Mouse (Mus musculus): ENCODE measurements around the gene Gm13119. TPM values are rescaled to one million over a fixed set of nuclear protein-coding genes. Genes with fewer than 3 reads are reported as not detected.
"Not testable (repeated sequence)": the region's sequence is repeated elsewhere in the genome, so short reads cannot be mapped to it uniquely, and the experiment has no call there.

Gene Gm13119
- polyA plus RNA-seq (2016; fragmentation: Nextera tagmentation; extraction: Ambion mirVana) = not detected in 2 replicates

DNA sequence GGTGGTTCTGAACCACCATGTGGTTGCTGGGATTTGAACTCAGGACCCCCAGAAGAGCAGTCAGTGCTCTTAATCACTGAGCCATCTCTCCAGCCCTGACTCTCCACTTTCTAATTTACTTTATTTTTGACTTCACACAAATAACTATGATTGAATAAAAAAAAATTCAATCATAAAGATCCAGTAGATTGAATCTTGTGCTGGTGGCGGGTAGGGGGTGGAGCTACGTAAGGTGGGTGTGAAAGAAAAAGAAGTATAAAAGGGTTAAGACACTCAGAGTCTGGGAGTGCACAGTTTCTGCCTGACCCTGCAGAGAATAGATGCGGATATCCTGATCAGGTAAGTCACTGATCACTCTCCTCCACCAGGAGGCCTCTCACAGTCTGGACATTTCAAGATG is at the start of gene Gm13119:
Gm13119 (plus strand) TSS at position 301 of the 400 bp plus-strand sequence.
- not testable (repeated sequence) for H3K4me3 ChIP-seq; H3K4me2 ChIP-seq (replicated peaks); H3K4me1 ChIP-seq; H3K27me3 ChIP-seq; H3K36me3 ChIP-seq; ATAC-seq (ENCODE audit: insufficient number of reproducible peaks, insufficient read depth, low FRiP score, low TSS enrichment); H3K27ac ChIP-seq; H3K9ac ChIP-seq; H3K9me3 ChIP-seq
- 84% methylated on average over 3 of the region's 3 CpGs for WGBS

DNA sequence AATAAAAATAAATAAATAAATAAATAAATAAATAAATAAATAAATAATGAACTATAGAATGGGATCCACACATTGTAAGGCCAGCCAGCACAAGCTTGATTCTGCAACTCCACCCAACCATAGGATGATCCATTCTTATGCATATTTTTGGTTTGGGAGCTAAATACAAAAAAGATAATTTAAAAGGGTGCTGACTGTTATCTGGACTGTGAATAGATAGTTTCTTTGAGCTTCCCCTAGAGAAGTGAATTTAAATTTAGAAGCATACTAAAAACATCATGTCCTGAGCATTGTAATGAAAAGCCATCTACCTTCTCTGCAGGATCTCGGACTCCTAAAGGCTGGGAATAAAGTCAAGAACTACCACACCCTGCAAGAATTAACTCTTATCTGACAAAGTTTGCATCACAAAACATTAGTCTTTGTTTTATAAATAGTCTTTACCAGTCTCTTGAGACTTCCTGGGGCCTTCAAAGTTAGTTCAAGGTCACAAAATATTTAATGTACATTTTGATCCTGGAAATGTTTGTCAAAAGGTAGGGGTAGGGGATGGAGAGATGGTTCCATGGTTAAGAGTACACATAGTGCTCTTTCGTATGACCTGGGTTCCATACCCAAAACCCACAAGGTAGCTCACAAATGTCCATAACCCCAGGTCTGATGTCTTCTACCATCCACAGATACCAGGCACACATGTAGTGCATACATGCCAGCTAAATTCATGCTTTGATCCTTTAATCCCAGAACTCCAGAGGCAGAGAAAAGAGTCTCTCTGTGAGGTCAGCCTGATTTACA is 44.9 kb upstream of the Gm13119 start:
- H3K4me2 ChIP-seq (replicated peaks); H3K9me3 ChIP-seq; H3K27ac ChIP-seq; H3K4me1 ChIP-seq; H3K27me3 ChIP-seq; ATAC-seq (ENCODE audit: insufficient number of reproducible peaks, insufficient read depth, low FRiP score, low TSS enrichment); H3K9ac ChIP-seq; H3K4me3 ChIP-seq; H3K36me3 ChIP-seq: not testable (repeated sequence)
- WGBS = 81% methylated on average over 2 of the region's 2 CpGs

DNA sequence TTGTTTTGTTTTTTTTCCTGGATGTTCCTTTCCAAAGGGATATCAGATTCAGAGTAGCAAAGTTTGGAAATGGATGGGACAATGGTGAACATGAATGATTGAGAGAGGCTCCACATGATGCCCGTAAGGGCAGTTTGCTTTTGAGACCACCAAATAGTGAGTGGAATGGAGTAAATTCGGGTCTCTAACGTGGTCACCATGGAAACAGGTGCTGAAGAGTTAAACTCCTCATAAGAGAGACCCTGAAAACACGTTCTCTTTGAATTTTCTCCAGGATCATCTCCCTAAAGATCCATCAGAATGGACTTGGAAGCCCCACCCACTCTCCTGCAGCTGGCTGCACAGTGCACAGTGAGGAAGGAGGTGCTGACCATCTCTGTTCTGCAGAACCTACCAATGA is 27.8 kb upstream of the Gm13119 start, which contains the start of gene Gm13128:
Gm13128 (plus strand) TSS at position 301 of the 400 bp plus-strand sequence.
- 70% methylated on average over 4 of the region's 4 CpGs for WGBS
- H3K27ac ChIP-seq; H3K4me2 ChIP-seq (replicated peaks); H3K9me3 ChIP-seq; H3K9ac ChIP-seq; H3K4me3 ChIP-seq; H3K27me3 ChIP-seq; H3K36me3 ChIP-seq; ATAC-seq (ENCODE audit: insufficient number of reproducible peaks, insufficient read depth, low FRiP score, low TSS enrichment); H3K4me1 ChIP-seq: not testable (repeated sequence)

DNA sequence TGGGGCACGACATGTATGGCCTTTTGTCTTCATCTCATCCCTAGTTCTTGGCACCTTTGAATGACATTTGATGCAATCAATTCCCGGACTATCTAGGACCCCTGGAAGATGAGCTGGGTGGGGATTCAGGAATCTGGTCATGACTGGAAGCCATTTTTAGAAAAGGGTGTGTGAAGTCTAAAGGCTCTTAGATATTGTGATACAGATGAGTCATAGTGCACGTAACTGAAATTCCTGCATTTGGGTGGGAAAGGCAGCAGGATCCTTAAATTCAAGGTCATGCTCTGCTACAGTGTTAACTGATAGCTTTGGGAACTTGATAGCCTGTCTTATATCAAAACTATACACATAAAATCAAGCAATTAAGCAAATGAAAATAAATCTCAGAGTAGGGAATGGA is 21.9 kb upstream of the Gm13119 start:
- H3K27ac ChIP-seq; H3K4me1 ChIP-seq; ATAC-seq (ENCODE audit: insufficient number of reproducible peaks, insufficient read depth, low FRiP score, low TSS enrichment); H3K9ac ChIP-seq; H3K4me2 ChIP-seq (replicated peaks); H3K27me3 ChIP-seq; H3K9me3 ChIP-seq; H3K4me3 ChIP-seq; H3K36me3 ChIP-seq: not testable (repeated sequence)
- WGBS = 71% methylated on average over 3 of the region's 3 CpGs

DNA sequence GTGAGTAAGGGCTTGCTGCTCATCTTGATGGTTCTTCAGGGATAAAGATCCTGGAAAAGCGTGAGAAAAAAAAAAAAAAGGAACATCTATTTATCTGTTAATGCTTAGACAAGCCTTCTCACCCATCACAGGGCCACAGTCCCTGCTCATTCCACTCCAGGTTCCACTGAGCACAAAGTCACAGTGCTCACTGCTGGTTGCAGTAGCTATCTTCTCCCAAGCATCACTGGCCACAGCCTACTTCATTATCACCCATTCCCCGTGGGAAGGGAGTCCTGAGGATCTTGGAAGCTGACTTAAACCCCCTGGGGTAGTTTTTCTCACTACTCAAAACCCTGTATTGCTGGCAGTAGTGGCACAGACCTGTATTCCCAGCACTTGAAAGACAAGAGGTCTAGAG is 20.2 kb downstream of the Gm13119 start, which contains the start of gene Pramef20:
Pramef20 (minus strand) TSS at position 23 of the 400 bp plus-strand sequence.
- Histone ChIP-seq H3K4me1 (no peaks in the 10 kb centered on the region), H3K27ac (no peak within 1 kb of the TSS), H3K27me3 (no peaks in the 10 kb centered on the region), H3K4me2 (replicated peaks) (no peak within 1 kb of the TSS), H3K4me3 (no peak within 1 kb of the TSS), H3K36me3 (no peaks in the 10 kb centered on the region), H3K9ac (no peak within 1 kb of the TSS), H3K9me3 (peaks cover 4% of the 10 kb centered on the region; the same call in 1 of the 2 replicates)
- 62% methylated on average over 2 of the region's 2 CpGs for WGBS
- ATAC-seq (ENCODE audit: insufficient number of reproducible peaks, insufficient read depth, low FRiP score, low TSS enrichment) = no peak

DNA sequence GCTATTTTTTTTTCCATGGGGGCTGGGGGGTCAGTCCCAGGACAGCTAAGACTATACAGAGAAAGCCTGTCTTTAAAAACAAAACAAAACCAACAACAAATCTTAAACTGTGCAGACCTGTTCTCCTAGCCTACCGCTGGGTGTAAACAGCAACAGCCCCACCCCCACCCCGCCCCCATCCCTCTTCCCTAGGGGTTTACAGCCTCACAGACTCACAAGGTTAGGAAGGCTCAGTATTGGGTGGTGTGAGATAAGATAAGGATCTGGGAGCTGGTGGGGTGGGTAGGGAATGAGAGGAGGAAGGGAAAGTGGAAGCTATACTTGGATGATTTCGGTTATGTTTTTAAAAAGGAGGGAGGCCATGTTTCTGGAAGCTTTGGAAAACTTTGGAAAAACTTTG is 38.6 kb downstream of the Gm13119 start:
- no peaks in the 10 kb centered on the region for H3K36me3 ChIP-seq
- ATAC-seq (ENCODE audit: insufficient number of reproducible peaks, insufficient read depth, low FRiP score, low TSS enrichment) = no peak
- 29% methylated on average over 3 of the region's 3 CpGs for WGBS
- no peaks in the 10 kb centered on the region for H3K27me3 ChIP-seq
- H3K4me1 ChIP-seq = no peaks in the 10 kb centered on the region
- H3K4me3 ChIP-seq = no peak overlapping the region
- no peak overlapping the region for H3K4me2 ChIP-seq (replicated peaks)
- H3K9ac ChIP-seq = no peak overlapping the region
- peaks cover 6% of the 10 kb centered on the region; the same call in 1 of the 2 replicates for H3K9me3 ChIP-seq
- no peak overlapping the region for H3K27ac ChIP-seq

DNA sequence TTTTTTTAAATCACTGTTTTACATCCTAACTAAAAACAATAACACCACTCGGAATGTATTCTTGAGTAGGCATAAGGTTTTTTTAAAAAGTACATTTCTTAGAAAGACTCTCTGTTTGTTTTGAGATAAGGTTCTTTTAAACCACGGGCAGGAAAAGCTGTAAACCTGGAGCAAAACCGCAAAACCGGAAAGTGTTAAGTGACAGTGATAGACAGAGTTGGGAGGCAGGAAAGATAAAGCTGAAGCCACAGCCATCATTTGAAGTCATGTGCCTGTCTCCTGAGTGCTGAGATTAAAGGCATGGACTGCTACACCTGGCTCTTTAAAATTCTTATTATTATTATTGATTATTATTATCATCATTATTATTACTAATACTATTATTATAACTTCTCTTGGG is 45.0 kb downstream of the Gm13119 start:
- no peak overlapping the region for H3K4me2 ChIP-seq (replicated peaks)
- no peaks in the 10 kb centered on the region for H3K36me3 ChIP-seq
- H3K27me3 ChIP-seq = no peaks in the 10 kb centered on the region
- no peak overlapping the region for H3K9ac ChIP-seq
- no peak for ATAC-seq (ENCODE audit: insufficient number of reproducible peaks, insufficient read depth, low FRiP score, low TSS enrichment)
- 68% methylated on average over 4 of the region's 4 CpGs for WGBS
- H3K27ac ChIP-seq = no peak overlapping the region
- no peak overlapping the region for H3K4me3 ChIP-seq
- H3K4me1 ChIP-seq = no peaks in the 10 kb centered on the region
- H3K9me3 ChIP-seq = no peaks in the 10 kb centered on the region

DNA sequence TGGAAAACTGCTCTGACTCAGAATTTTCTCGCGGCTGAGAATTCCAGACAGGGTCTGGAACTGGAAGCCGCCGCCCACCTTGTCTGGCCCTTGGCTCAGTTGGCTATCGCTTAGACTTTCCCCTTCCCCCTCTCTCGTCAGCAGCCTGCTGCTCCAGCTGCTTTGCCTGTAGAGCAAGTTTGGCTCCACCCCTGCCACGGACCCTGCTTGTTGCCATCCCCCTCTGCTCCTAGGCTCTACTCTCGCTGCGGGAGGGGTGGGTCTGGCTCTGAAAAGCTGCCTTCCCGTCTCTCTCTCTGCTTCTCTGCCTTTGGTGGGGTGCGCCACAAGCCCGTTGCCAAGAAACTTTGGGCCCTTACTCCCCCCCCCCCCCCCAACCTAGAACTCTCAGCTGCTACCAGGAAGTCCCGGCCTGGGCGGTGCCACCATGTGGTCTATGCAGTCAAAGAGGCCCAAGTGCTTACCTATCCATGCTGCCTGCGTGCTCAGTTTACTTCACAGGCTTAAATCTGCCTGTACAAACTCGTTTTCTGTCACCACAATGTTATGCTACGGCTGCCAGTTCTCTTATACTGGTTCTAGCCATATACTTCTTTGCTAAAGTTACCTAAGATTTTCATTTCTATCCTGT is 46.8 kb downstream of the Gm13119 start:
- peak overlapping the region; percentile 28 for H3K4me3 ChIP-seq
- no peaks in the 10 kb centered on the region for H3K4me1 ChIP-seq
- H3K27ac ChIP-seq = peak overlapping the region; percentile 57; the same call in 1 of the 2 replicates
- H3K36me3 ChIP-seq = no peaks in the 10 kb centered on the region
- WGBS = 8% methylated on average over 17 of the region's 17 CpGs
- H3K9ac ChIP-seq = no peak overlapping the region
- ATAC-seq (ENCODE audit: insufficient number of reproducible peaks, insufficient read depth, low FRiP score, low TSS enrichment) = peak; percentile 76
- no peaks in the 10 kb centered on the region for H3K9me3 ChIP-seq
- H3K27me3 ChIP-seq = no peaks in the 10 kb centered on the region
- peak overlapping the region; percentile 46 for H3K4me2 ChIP-seq (replicated peaks)

DNA sequence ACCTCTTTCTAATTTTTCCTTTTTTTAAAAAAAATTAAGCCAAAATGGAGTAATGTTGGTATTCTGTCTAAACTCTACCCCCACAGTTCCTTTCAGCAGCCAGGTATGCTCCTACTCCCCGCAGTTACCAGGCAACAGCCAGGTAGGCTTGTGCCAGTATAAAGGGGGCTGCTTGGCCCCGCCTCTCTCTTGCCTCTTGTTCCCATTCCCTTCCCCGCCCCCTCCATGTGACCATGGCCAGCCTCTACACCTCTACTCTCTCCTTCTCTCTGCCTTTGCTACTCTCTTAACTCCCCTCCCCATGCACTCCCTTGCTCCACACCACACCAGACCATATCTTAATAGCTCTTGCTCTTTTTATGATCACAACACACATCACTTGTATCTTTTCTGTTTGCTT is 48.5 kb downstream of the Gm13119 start:
- no peaks in the 10 kb centered on the region for H3K36me3 ChIP-seq
- H3K9me3 ChIP-seq = no peaks in the 10 kb centered on the region
- WGBS = 53% methylated on average over 3 of the region's 3 CpGs
- no peak overlapping the region for H3K27ac ChIP-seq
- no peak for ATAC-seq (ENCODE audit: insufficient number of reproducible peaks, insufficient read depth, low FRiP score, low TSS enrichment)
- H3K9ac ChIP-seq = no peak overlapping the region
- no peak overlapping the region for H3K4me3 ChIP-seq
- H3K4me2 ChIP-seq (replicated peaks) = no peak overlapping the region
- H3K27me3 ChIP-seq = no peaks in the 10 kb centered on the region
- H3K4me1 ChIP-seq = no peaks in the 10 kb centered on the region

DNA sequence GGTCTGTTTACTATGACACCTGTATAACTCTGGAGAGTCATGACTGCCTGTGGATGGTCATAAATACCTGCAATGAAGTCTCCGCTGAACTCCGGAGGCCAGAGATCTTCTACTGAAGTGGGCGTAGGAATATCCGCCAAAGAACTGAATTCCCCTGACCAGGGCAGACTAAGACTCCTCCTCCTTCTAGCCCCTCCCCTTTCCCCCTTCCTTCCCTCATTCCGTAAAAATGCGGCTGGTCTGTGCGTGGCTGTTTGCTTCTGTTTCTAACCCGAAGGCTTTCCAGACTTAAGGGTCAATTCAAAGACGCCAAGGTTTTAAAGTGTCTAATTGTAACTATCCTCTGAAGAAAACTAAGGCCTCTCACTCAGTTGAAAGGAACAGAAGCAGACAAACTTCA is 50.5 kb downstream of the Gm13119 start, which contains the start of gene Pramef12:
Pramef12 (minus strand) TSS at position 175 of the 400 bp plus-strand sequence.
- Histone ChIP-seq H3K9ac (no peak within 1 kb of the TSS), H3K27ac (no peak within 1 kb of the TSS), H3K4me1 (no peaks in the 10 kb centered on the region), H3K27me3 (no peaks in the 10 kb centered on the region), H3K4me3 (no peak within 1 kb of the TSS), H3K9me3 (no peaks in the 10 kb centered on the region), H3K36me3 (no peaks in the 10 kb centered on the region), H3K4me2 (replicated peaks) (no peak within 1 kb of the TSS)
- no peak for ATAC-seq (ENCODE audit: insufficient number of reproducible peaks, insufficient read depth, low FRiP score, low TSS enrichment)
- 68% methylated on average over 9 of the region's 9 CpGs for WGBS

Measured in embryonic facial prominence, embryonic 12.5 days (tissue).